Mouse (Mus musculus) forebrain, embryonic 15.5 days (tissue): Measurements from ENCODE around the gene Nrm. TPM values are rescaled to one million over a fixed set of nuclear protein-coding genes. Genes with fewer than 3 reads are reported as not detected.
"Not testable (repeated sequence)": the region's sequence is repeated elsewhere in the genome, so short reads cannot be mapped to it uniquely, and the experiment has no call there.

Experiments used
- ATAC-seq: fragments of 200-750 bp; cut with Nextera tagmentation; replicated peaks from 2 replicates; pipeline ENCODE4 v1.8.0; 2017; ENCODE audit warnings: mild to moderate bottlenecking, moderate TSS enrichment, moderate library complexity
- H3K27ac ChIP-seq: fragments of 300-500 bp; sonication (generic); replicated peaks from 2 replicates; pipeline ENCODE4 v1.5.1; 2015; ENCODE audit warnings: mild to moderate bottlenecking, inconsistent platforms
- H3K27me3 ChIP-seq: fragments of 300-500 bp; sonication (generic); 2 replicates; pipeline ENCODE4 v1.6.1; 2015; ENCODE audit warnings: inconsistent platforms
- H3K36me3 ChIP-seq: fragments of 300-500 bp; sonication (generic); 2 replicates; pipeline ENCODE4 v1.6.1; 2015; ENCODE audit warnings: mild to moderate bottlenecking, inconsistent platforms
- H3K4me1 ChIP-seq: fragments of 300-500 bp; sonication (generic); 2 replicates; pipeline ENCODE4 v1.6.1; 2015; ENCODE audit warnings: inconsistent platforms
- H3K4me2 ChIP-seq: fragments of 300-500 bp; sonication (generic); replicated peaks from 2 replicates; pipeline ENCODE4 v1.6.1; 2015; ENCODE audit warnings: mild to moderate bottlenecking, inconsistent platforms
- H3K4me3 ChIP-seq: fragments of 300-500 bp; sonication (generic); 2 replicates; pipeline ENCODE4 v1.5.1; 2015; ENCODE audit warnings: mild to moderate bottlenecking, inconsistent platforms
- H3K9ac ChIP-seq: fragments of 300-500 bp; sonication (generic); replicated peaks from 2 replicates; pipeline ENCODE4 v1.6.1; 2015; ENCODE audit warnings: mild to moderate bottlenecking, inconsistent platforms
- H3K9me3 ChIP-seq: fragments of 300-500 bp; sonication (generic); 2 replicates; pipeline ENCODE4 v1.6.1; 2016; ENCODE audit warnings: inconsistent platforms
- WGBS: fragments of 180-500 bp; shearing (Covaris S2); methylation state at CpG from one replicate; pipeline ENCODE4 v1.1.7; 2015; ENCODE audit warnings: mixed read lengths; 5-methylcytosine and 5-hydroxymethylcytosine counted together
- polyA plus RNA-seq: library from polyadenylated mRNA; unstranded; fragments of >200 nt; fragmentation: Nextera tagmentation; extraction: Ambion mirVana; gene quantifications from 2 replicates; pipeline ENCODE4 v1.2.1, GENCODE M21; 2015

Nrm gene
- polyA plus RNA-seq, 1 experiment from 2014 or later = 24.5 TPM

GRCm38 (mm10) chr17:35836178-35836965 lies 24.7 kb upstream of the Nrm start:
- Histone ChIP-seq H3K4me3 (peak overlapping the region; percentile 81), H3K9ac (peak overlapping the region; percentile 95), H3K36me3 (peaks cover 45% of the 10 kb centered on the region), H3K4me2 (peak overlapping the region; percentile 77), H3K4me1 (peaks cover 54% of the 10 kb centered on the region), H3K9me3 (no peaks in the 10 kb centered on the region), H3K27me3 (no peaks in the 10 kb centered on the region), H3K27ac (peak overlapping the region; percentile 97)
- no peak for ATAC-seq
- 7% methylated on average over 24 of the region's 24 CpGs for WGBS

- Histone ChIP-seq H3K36me3 (peaks cover 41% of the 10 kb centered on the region), H3K27ac (peak overlapping the region; percentile 97), H3K27me3 (no peaks in the 10 kb centered on the region), H3K4me3 (peak overlapping the region; percentile 81), H3K4me2 (peak overlapping the region; percentile 77), H3K9me3 (no peaks in the 10 kb centered on the region), H3K9ac (peak overlapping the region; percentile 95), H3K4me1 (peaks cover 58% of the 10 kb centered on the region)
- peak; percentile 31 for ATAC-seq
- whole genome bisulfite sequencing = 1% methylated on average over 23 of the region's 25 CpGs
Observed at GRCm38 (mm10) chr17:35836991-35837422, 24.1 kb upstream of the Nrm start.

DNA sequence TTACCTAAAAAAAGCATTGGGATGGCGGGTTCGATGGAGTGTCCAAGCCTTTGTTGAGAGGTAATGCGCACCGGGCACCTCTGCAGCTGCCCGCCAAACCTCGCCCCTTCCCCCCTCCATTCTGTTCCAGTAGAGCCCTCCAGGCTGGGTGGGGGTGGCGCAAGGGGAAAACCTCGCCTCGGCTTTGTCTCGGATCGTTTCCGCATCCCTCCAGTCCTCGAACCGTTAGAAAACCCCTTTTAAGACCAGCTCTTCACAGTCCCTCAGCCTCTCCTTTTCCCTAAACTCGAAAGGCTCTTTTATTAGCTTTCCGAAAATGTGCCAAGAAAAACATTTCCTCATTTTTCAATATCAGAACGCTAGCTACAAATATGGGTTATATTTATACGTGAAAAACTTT lies 23.6 kb upstream of the Nrm start:
- Histone ChIP-seq H3K36me3 (peaks cover 36% of the 10 kb centered on the region), H3K9me3 (no peaks in the 10 kb centered on the region), H3K9ac (peak overlapping the region; percentile 95), H3K27ac (peak overlapping the region; percentile 97), H3K4me2 (0 out of 2 replicates have a peak overlapping the region, but pooled peaks have one; percentile 77), H3K27me3 (no peaks in the 10 kb centered on the region), H3K4me1 (peaks cover 59% of the 10 kb centered on the region), H3K4me3 (peak overlapping the region; percentile 81)
- ATAC-seq = no peak
- 0% methylated on average over 18 of the region's 18 CpGs for WGBS

GRCm38 (mm10) chr17:35838122-35838544 lies 23.0 kb upstream of the Nrm start, which contains the start of gene Tubb5:
Gene Tubb5, minus strand, starts transcription at chr17:35838306.
- Histone ChIP-seq H3K36me3 (peaks cover 30% of the 10 kb centered on the region), H3K9me3 (no peaks in the 10 kb centered on the region), H3K4me3 (peak within 1 kb of the TSS; percentile 81), H3K4me1 (peaks cover 59% of the 10 kb centered on the region), H3K4me2 (peak within 1 kb of the TSS; percentile 77), H3K9ac (peak within 1 kb of the TSS; percentile 95), H3K27me3 (no peaks in the 10 kb centered on the region), H3K27ac (peak within 1 kb of the TSS; percentile 97)
- 1% methylated on average over 29 of the region's 29 CpGs for WGBS
- peak; percentile 80 for ATAC-seq

- peaks cover 25% of the 10 kb centered on the region for H3K36me3 ChIP-seq
- H3K27me3 ChIP-seq = no peaks in the 10 kb centered on the region
Observed at GRCm38 (mm10) chr17:35838570-35838969, 22.5 kb upstream of the Nrm start.

DNA sequence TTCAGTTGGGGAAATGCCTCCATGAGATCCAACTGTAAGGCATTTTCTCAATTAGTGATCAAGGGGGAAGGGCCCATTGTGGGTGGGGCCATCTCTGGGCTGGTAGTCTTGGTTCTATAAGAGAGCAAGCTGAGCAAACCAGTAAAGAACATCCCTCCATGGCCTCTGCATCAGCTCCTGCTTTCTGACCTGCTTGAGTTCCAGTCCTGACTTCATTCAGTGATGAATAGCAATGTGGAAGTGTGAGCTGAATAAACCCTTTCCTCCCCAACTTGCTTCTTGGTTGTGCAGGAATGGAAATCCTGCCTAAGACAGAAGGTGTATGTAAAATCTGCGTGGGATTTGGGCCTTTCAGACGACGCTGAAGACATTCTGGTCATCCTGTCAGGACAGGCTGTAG lies 22.1 kb upstream of the Nrm start:
- peak overlapping the region; percentile 66 for H3K4me2 ChIP-seq
- peak overlapping the region; percentile 97 for H3K27ac ChIP-seq
- peaks cover 22% of the 10 kb centered on the region for H3K36me3 ChIP-seq
- H3K4me1 ChIP-seq = peaks cover 50% of the 10 kb centered on the region
- WGBS = 55% methylated on average over 3 of the region's 3 CpGs
- ATAC-seq, H3K9me3 ChIP-seq, H3K27me3 ChIP-seq: not testable (repeated sequence)
- H3K9ac ChIP-seq = peak overlapping the region; percentile 95
- peak overlapping the region; percentile 81 for H3K4me3 ChIP-seq

More at GRCm38 (mm10) chr17:35838570-35838969, 22.5 kb upstream of the Nrm start:
- ATAC-seq = 0 out of 2 replicates have a peak, but pooled peaks have one; percentile 14
- Histone ChIP-seq H3K4me2 (peak overlapping the region; percentile 66), H3K9ac (peak overlapping the region; percentile 95), H3K9me3 (no peaks in the 10 kb centered on the region), H3K4me1 (peaks cover 55% of the 10 kb centered on the region), H3K4me3 (peak overlapping the region; percentile 81), H3K27ac (peak overlapping the region; percentile 97)
- 3% methylated on average over 5 of the region's 5 CpGs for WGBS

GRCm38 (mm10) chr17:35840561-35840960 lies 20.6 kb upstream of the Nrm start:
- Histone ChIP-seq H3K27me3 (no peaks in the 10 kb centered on the region), H3K9ac (no peak overlapping the region), H3K9me3 (no peaks in the 10 kb centered on the region), H3K4me1 (peaks cover 35% of the 10 kb centered on the region), H3K4me3 (peak overlapping the region; percentile 76), H3K36me3 (peaks cover 16% of the 10 kb centered on the region), H3K4me2 (peak overlapping the region; percentile 64), H3K27ac (peak overlapping the region; percentile 86)
- 55% methylated on average over 14 of the region's 14 CpGs for WGBS
- ATAC-seq = no peak

GRCm38 (mm10) chr17:35841076-35841950 lies 19.8 kb upstream of the Nrm start, which contains the start of gene Mdc1:
Gene Mdc1, plus strand, starts transcription at chr17:35841515.
- Histone ChIP-seq H3K9ac (peak within 1 kb of the TSS; percentile 67), H3K27ac (peak within 1 kb of the TSS; percentile 86), H3K4me2 (peak within 1 kb of the TSS; percentile 64), H3K27me3 (no peaks in the 10 kb centered on the region), H3K9me3 (no peaks in the 10 kb centered on the region), H3K4me3 (peak within 1 kb of the TSS; percentile 76), H3K4me1 (peaks cover 27% of the 10 kb centered on the region), H3K36me3 (peaks cover 17% of the 10 kb centered on the region)
- WGBS = under 1% methylated on average over 59 of the region's 59 CpGs
- peak; percentile 90 for ATAC-seq

DNA sequence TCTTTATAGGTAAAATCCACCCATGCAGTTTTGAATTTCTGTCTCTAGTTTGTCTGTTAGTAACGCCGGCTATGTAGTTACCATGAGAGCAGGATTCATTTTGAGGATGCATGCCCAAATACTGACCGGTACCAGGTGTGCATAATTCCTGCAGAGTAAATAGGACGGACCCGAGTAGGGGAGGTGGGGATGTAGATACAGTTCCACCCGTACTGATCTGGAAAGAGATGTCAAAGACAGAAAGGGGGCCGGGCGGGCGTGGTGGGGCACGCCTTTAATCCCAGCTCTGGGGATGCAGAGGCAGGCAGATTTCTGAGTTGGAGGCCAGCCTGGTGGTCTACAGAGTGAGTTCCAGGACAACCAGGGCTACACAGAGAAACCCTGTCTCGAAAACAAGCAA lies 19.1 kb upstream of the Nrm start:
- ATAC-seq = no peak
- H3K9ac ChIP-seq = peak overlapping the region; percentile 67
- 16% methylated on average over 11 of the region's 11 CpGs for WGBS

DNA sequence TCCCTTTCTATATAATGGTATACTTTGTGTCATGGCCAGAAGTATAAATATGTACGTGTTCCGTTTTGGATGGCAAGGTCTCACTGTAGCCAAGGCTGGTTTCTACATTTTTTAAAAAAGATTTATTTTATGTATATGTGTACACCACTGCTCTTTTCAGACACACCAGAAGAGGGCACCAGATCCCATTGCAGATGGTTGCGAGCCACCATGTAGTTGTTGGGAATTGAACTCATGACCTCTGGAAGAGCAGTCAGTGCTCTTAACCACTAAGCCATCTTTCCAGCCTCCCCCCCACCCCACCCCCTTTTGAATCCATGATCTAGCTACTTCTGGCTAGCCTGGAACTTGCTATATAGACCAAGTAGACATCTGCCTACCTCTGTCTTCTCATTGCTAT lies 17.6 kb upstream of the Nrm start:
- Histone ChIP-seq H3K27ac (no peak overlapping the region), H3K36me3 (peaks cover 38% of the 10 kb centered on the region), H3K4me3 (no peak overlapping the region), H3K27me3 (no peaks in the 10 kb centered on the region), H3K4me1 (peaks cover 26% of the 10 kb centered on the region), H3K4me2 (no peak overlapping the region), H3K9ac (no peak overlapping the region), H3K9me3 (no peaks in the 10 kb centered on the region)
- WGBS = 95% methylated on average over 3 of the region's 3 CpGs
- no peak for ATAC-seq

More for the DNA sequence above, 19.1 kb upstream of the Nrm start:
- Histone ChIP-seq H3K36me3 (peaks cover 23% of the 10 kb centered on the region), H3K4me3 (peak overlapping the region; percentile 76), H3K27ac (peak overlapping the region; percentile 86), H3K4me1 (peaks cover 26% of the 10 kb centered on the region), H3K9me3 (no peaks in the 10 kb centered on the region), H3K4me2 (peak overlapping the region; percentile 64), H3K27me3 (no peaks in the 10 kb centered on the region)

DNA sequence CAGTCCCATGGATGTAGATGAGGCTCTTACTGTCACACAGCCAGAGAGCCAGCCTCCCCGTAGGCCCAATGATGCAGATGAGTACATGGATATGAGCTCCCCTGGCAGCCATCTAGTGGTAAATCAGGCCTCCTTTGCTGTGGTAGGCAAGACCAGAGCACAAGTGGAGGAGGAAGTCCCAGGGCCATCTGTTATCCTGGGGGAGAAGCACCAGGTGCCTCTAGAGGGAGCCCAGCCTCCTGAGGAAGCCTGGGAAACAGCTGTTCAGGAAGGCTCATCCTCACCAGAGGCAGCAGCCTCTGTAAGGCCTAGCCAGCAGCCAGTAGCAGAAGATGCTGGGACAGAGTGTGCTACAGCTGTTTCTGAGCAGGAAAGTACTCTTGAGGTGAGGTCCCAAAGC lies 13.0 kb upstream of the Nrm start:
- H3K36me3 ChIP-seq = peaks cover 79% of the 10 kb centered on the region
- WGBS = 54% methylated on average over 1 of the region's 1 CpGs

DNA sequence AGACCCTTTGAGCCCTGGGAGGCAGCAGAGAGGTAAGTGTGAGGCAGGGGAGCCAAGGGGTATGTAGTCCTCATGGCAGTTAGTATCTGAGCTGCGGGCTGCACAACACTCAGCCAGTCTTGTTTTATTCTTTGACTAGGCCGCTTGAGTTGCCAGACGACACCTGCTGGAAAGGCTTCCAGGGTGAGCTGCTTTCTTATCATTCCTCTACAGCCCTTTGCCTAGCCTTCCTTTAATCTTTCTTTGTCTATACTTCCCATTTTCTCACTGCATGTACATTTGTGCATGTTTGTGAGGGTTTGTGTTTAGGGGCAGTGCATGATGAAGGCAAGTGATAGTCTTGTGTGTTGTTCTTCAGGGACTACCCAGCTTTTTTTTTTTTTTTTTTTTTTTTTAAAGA lies 10.1 kb upstream of the Nrm start:
- H3K27me3 ChIP-seq = no peaks in the 10 kb centered on the region
- H3K27ac ChIP-seq = no peak overlapping the region
- no peak for ATAC-seq
- no peak overlapping the region for H3K9ac ChIP-seq
- H3K36me3 ChIP-seq = peaks cover 79% of the 10 kb centered on the region
- H3K4me3 ChIP-seq = no peak overlapping the region
- 97% methylated on average over 3 of the region's 3 CpGs for WGBS
- no peaks in the 10 kb centered on the region for H3K4me1 ChIP-seq
- no peaks in the 10 kb centered on the region for H3K9me3 ChIP-seq
- no peak overlapping the region for H3K4me2 ChIP-seq

More for the DNA sequence above, 13.0 kb upstream of the Nrm start:
- no peaks in the 10 kb centered on the region for H3K9me3 ChIP-seq
- no peaks in the 10 kb centered on the region for H3K4me1 ChIP-seq
- H3K4me3 ChIP-seq = no peak overlapping the region
- no peak for ATAC-seq
- no peaks in the 10 kb centered on the region for H3K27me3 ChIP-seq
- H3K9ac ChIP-seq = no peak overlapping the region
- H3K4me2 ChIP-seq = no peak overlapping the region
- no peak overlapping the region for H3K27ac ChIP-seq
